Mouse (Mus musculus): ENCODE results near the gene Kpna2. TPM values are rescaled to one million over a fixed set of nuclear protein-coding genes. Genes with fewer than 3 reads are reported as not detected.
"Not testable (repeated sequence)": the region's sequence is repeated elsewhere in the genome, so short reads cannot be mapped to it uniquely, and the experiment has no call there.

Gene Kpna2
- total RNA-seq, 1 experiment = 245 TPM

GRCm38 (mm10) chr11:106987384-106987783, 12.0 kb downstream of the Kpna2 start:
- no peak for DNase-seq (ENCODE audit: low read depth, low spot score)
- Histone ChIP-seq H3K36me3 (ENCODE audit: control insufficient read depth, insufficient read depth, low read length, poor library complexity, severe bottlenecking) (peaks cover 40% of the 10 kb centered on the region), H3K9me3 (ENCODE audit: control insufficient read depth, insufficient read depth, low read depth, low read length) (no peaks in the 10 kb centered on the region), H3K27ac (ENCODE audit: insufficient read depth, low read depth, low read length, poor library complexity, severe bottlenecking) (no peak overlapping the region), H3K4me3 (ENCODE audit: insufficient read depth in 1 of 2, low read depth in 1 of 2, low read length in 2 of 2, poor library complexity in 1 of 2, severe bottlenecking in 1 of 2) (no peak overlapping the region), H3K9ac (ENCODE audit: insufficient read depth, low read depth, low read length, poor library complexity, severe bottlenecking) (no peak overlapping the region), H3K4me1 (ENCODE audit: control insufficient read depth in 2 of 2, insufficient read depth in 2 of 2, low read length in 2 of 2, poor library complexity in 1 of 2) (peaks cover 0 to 2% of the 10 kb centered on the region in 2 experiments; a peak in 2 of 4 replicates)
- no peak; the same call in 1 of the 2 replicates for TF ChIP-seq CHD2 (IDR thresholded peaks at IDR 0.05; ENCODE audit: low read depth, low read length)
- no peak for TF ChIP-seq ZC3H11A (IDR thresholded peaks at IDR 0.05; ENCODE audit: borderline replicate concordance, low read depth, low read length)
- no peak for TF ChIP-seq MAFK (IDR thresholded peaks at IDR 0.05; ENCODE audit: insufficient read depth, low read depth, low read length)
- TF ChIP-seq HCFC1 (IDR thresholded peaks at IDR 0.05; ENCODE audit: borderline replicate concordance, insufficient read depth, low read length) = no peak
- no peak for TF ChIP-seq ZNF384 (IDR thresholded peaks at IDR 0.05; ENCODE audit: low read depth, low read length)
- in situ Hi-C loops (cut with MboI; ENCODE audit: low sequenced_read_pairs in 2 of 2, unreplicated experiment in 2 of 2) = no loop called here

DNA sequence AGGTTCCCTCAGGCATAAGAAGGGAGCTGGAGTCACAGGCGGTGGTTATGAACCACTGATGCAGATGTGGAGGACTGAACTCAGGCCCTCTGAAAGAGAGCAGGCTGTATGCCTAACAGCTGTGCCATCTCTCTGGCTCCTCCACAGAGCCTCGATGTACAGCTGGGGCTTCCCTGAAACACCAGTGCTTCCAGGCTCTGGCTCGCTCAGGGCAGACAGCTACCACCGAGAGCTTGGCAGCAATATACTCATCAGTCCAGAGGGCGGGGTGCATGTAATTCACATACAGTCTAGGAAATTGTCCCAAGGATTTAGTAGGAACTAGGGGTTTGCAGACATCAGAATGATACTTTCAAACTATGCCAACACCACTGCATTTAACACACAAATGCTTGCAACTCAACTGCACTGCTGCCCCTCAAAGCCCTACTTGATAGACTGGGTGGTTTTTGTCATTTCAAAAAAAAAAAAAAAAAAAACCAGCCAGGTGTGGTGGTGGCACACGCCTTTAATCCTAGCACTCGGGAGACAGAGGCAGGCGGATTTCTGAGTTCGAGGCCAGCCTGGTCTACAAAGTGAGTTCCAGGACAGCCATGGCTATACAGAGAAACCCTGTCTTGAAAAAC, 13.2 kb downstream of the Kpna2 start:
- H3K27ac ChIP-seq (ENCODE audit: insufficient read depth, low read depth, low read length, poor library complexity, severe bottlenecking); H3K9ac ChIP-seq (ENCODE audit: insufficient read depth, low read depth, low read length, poor library complexity, severe bottlenecking); H3K4me1 ChIP-seq (ENCODE audit: control insufficient read depth in 2 of 2, insufficient read depth in 2 of 2, low read length in 2 of 2, poor library complexity in 1 of 2); DNase-seq (ENCODE audit: low read depth, low spot score); H3K4me3 ChIP-seq (ENCODE audit: insufficient read depth in 1 of 2, low read depth in 1 of 2, low read length in 2 of 2, poor library complexity in 1 of 2, severe bottlenecking in 1 of 2); H3K9me3 ChIP-seq (ENCODE audit: control insufficient read depth, insufficient read depth, low read depth, low read length); in situ Hi-C loops (cut with MboI; ENCODE audit: low sequenced_read_pairs in 2 of 2, unreplicated experiment in 2 of 2): not testable (repeated sequence)
- TF ChIP-seq ZNF384 (IDR thresholded peaks at IDR 0.05; ENCODE audit: low read depth, low read length) = peak; percentile 89
- H3K36me3 ChIP-seq (ENCODE audit: control insufficient read depth, insufficient read depth, low read length, poor library complexity, severe bottlenecking) = peaks cover 32% of the 10 kb centered on the region

GRCm38 (mm10) chr11:106982351-106982750, 17.0 kb downstream of the Kpna2 start:
- Histone ChIP-seq H3K4me3 (ENCODE audit: insufficient read depth in 1 of 2, low read depth in 1 of 2, low read length in 2 of 2, poor library complexity in 1 of 2, severe bottlenecking in 1 of 2) (no peak overlapping the region), H3K4me1 (ENCODE audit: control insufficient read depth in 2 of 2, insufficient read depth in 2 of 2, low read length in 2 of 2, poor library complexity in 1 of 2) (peaks cover 0 to 2% of the 10 kb centered on the region in 2 experiments; a peak in 2 of 4 replicates), H3K9ac (ENCODE audit: insufficient read depth, low read depth, low read length, poor library complexity, severe bottlenecking) (no peak overlapping the region), H3K27ac (ENCODE audit: insufficient read depth, low read depth, low read length, poor library complexity, severe bottlenecking) (no peak overlapping the region), H3K36me3 (ENCODE audit: control insufficient read depth, insufficient read depth, low read length, poor library complexity, severe bottlenecking) (peaks cover 9% of the 10 kb centered on the region), H3K9me3 (ENCODE audit: control insufficient read depth, insufficient read depth, low read depth, low read length) (no peaks in the 10 kb centered on the region)
- in situ Hi-C loops (cut with MboI; ENCODE audit: low sequenced_read_pairs in 2 of 2, unreplicated experiment in 2 of 2) = no loop called here
- DNase-seq (ENCODE audit: low read depth, low spot score) = no peak
- no peak for TF ChIP-seq CHD2 (IDR thresholded peaks at IDR 0.05; ENCODE audit: low read depth, low read length)
- no peak for TF ChIP-seq ZNF384 (IDR thresholded peaks at IDR 0.05; ENCODE audit: low read depth, low read length)
- TF ChIP-seq MAFK (IDR thresholded peaks at IDR 0.05; ENCODE audit: insufficient read depth, low read depth, low read length) = no peak

- TF ChIP-seq HCFC1 (IDR thresholded peaks at IDR 0.05; ENCODE audit: borderline replicate concordance, insufficient read depth, low read length) (no peak), ZNF384 (IDR thresholded peaks at IDR 0.05; ENCODE audit: low read depth, low read length) (no peak), MAFK (IDR thresholded peaks at IDR 0.05; ENCODE audit: insufficient read depth, low read depth, low read length) (no peak), ZC3H11A (IDR thresholded peaks at IDR 0.05; ENCODE audit: borderline replicate concordance, low read depth, low read length) (no peak), CHD2 (IDR thresholded peaks at IDR 0.05; ENCODE audit: low read depth, low read length) (no peak)
- Histone ChIP-seq H3K9ac (ENCODE audit: insufficient read depth, low read depth, low read length, poor library complexity, severe bottlenecking) (no peak overlapping the region), H3K9me3 (ENCODE audit: control insufficient read depth, insufficient read depth, low read depth, low read length) (no peaks in the 10 kb centered on the region), H3K4me3 (ENCODE audit: insufficient read depth in 1 of 2, low read depth in 1 of 2, low read length in 2 of 2, poor library complexity in 1 of 2, severe bottlenecking in 1 of 2) (no peak overlapping the region), H3K4me1 (ENCODE audit: control insufficient read depth in 2 of 2, insufficient read depth in 2 of 2, low read length in 2 of 2, poor library complexity in 1 of 2) (no peaks in the 10 kb centered on the region), H3K27ac (ENCODE audit: insufficient read depth, low read depth, low read length, poor library complexity, severe bottlenecking) (no peak overlapping the region), H3K36me3 (ENCODE audit: control insufficient read depth, insufficient read depth, low read length, poor library complexity, severe bottlenecking) (peaks cover 4% of the 10 kb centered on the region; the same call in 1 of the 2 replicates)
- no peak for DNase-seq (ENCODE audit: low read depth, low spot score)
- in situ Hi-C loops (cut with MboI; ENCODE audit: low sequenced_read_pairs in 2 of 2, unreplicated experiment in 2 of 2) = no loop called here
These were observed 17.6 kb downstream of the Kpna2 start for GRCm38 (mm10) chr11:106981787-106982186.

GRCm38 (mm10) chr11:106980455-106980854, 18.9 kb downstream of the Kpna2 start:
- Histone ChIP-seq H3K36me3 (ENCODE audit: control insufficient read depth, insufficient read depth, low read length, poor library complexity, severe bottlenecking) (no peaks in the 10 kb centered on the region), H3K4me1 (ENCODE audit: control insufficient read depth in 2 of 2, insufficient read depth in 2 of 2, low read length in 2 of 2, poor library complexity in 1 of 2) (no peaks in the 10 kb centered on the region), H3K9me3 (ENCODE audit: control insufficient read depth, insufficient read depth, low read depth, low read length) (no peaks in the 10 kb centered on the region), H3K9ac (ENCODE audit: insufficient read depth, low read depth, low read length, poor library complexity, severe bottlenecking) (no peak overlapping the region), H3K4me3 (ENCODE audit: insufficient read depth in 1 of 2, low read depth in 1 of 2, low read length in 2 of 2, poor library complexity in 1 of 2, severe bottlenecking in 1 of 2) (no peak overlapping the region), H3K27ac (ENCODE audit: insufficient read depth, low read depth, low read length, poor library complexity, severe bottlenecking) (no peak overlapping the region)
- TF ChIP-seq MAFK (IDR thresholded peaks at IDR 0.05; ENCODE audit: insufficient read depth, low read depth, low read length) (no peak), CHD2 (IDR thresholded peaks at IDR 0.05; ENCODE audit: low read depth, low read length) (no peak), ZNF384 (IDR thresholded peaks at IDR 0.05; ENCODE audit: low read depth, low read length) (peak; percentile 49; the same call in 1 of the 2 replicates), ZC3H11A (IDR thresholded peaks at IDR 0.05; ENCODE audit: borderline replicate concordance, low read depth, low read length) (peak; percentile 57; the same call in 1 of the 2 replicates), HCFC1 (IDR thresholded peaks at IDR 0.05; ENCODE audit: borderline replicate concordance, insufficient read depth, low read length) (no peak)
- in situ Hi-C loops (cut with MboI; ENCODE audit: low sequenced_read_pairs in 2 of 2, unreplicated experiment in 2 of 2) = no loop called here
- DNase-seq (ENCODE audit: low read depth, low spot score) = peak; percentile 78

All from ES-E14 (cell line).